Mouse (Mus musculus) activated CD4-positive, CD25-positive, alpha-beta regulatory T cell, adult 9 weeks (primary cell): ENCODE data around the gene Ddx18. TPM values are rescaled to one million over a fixed set of nuclear protein-coding genes. Genes with fewer than 3 reads are reported as not detected.

Source experiments
- polyA plus RNA-seq: library from polyadenylated mRNA; unstranded; fragments of 100-300 nt; shearing (Covaris generic); gene quantifications from one replicate; pipeline ENCODE4 v1.2.1, GENCODE M21; 2017

Ddx18 gene
- 94.6 TPM for polyA plus RNA-seq

GRCm38 (mm10) chr1:121567521-121568489, at the start of gene Ddx18:
Ddx18 (minus strand) TSS chr1:121567989.

GRCm38 (mm10) chr1:121528399-121528720, 39.4 kb downstream of the Ddx18 start, which contains the start of gene Htr5b:
Htr5b (minus strand) TSS chr1:121528465.

Other genes starting within 250 kb of the Ddx18 start
- gene Insig2, start 235.4 kb downstream of the Ddx18 start, polyA plus RNA-seq, result 50.1 TPM
- 29.3 TPM for gene Ccdc93, start 136.9 kb downstream of the Ddx18 start, polyA plus RNA-seq
- not detected for gene Htr5b, start 39.5 kb downstream of the Ddx18 start, polyA plus RNA-seq